Mouse (Mus musculus) cerebellum, postnatal 4 days (tissue): ENCODE data around the gene Epb42.
A peak's percentile ranks its signal among the peaks of the same experiment; 100 is the strongest.
"Not testable (repeated sequence)": the region's sequence is repeated elsewhere in the genome, so short reads cannot be mapped to it uniquely, and the experiment has no call there.

Source experiments
- DNase-seq, 2 experiments: peaks; one replicate each; pipeline ENCODE4 v3.0.0; 2022; ENCODE audit warnings: low spot score in 2 of 2, mixed read lengths in 1 of 2

Gene Epb42

DNA sequence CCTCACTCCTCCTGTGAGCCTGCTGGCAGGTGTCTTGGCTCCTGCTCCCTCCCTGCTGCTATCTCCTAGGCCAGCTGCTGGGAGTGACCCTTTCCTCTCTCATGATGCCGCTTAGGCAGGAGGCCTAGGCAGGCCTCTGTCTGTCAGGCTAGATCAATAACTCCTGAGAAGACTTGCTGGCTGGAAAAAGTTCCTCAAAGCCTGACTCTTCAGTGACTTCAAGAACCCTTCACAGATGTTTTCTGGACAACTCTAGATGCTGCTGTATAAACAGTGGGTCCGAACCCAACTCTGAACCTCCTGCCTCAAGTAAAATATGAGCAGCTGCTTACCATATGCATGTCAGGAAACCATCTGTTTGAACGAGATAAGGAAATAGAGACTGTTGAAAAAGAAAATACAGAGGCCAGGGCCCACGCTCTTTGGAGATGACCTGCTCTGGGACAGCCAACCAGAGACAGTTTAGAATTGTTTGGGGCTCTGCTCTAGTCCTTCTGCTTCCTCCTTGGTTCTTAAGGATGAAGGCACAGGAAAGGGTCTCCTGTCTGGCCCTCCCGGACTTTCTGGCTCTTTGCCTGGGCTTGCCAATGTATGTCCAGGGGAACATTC, at the start of gene Epb42:
TSS of gene Epb42 (minus strand) at position 340 of the 609 bp plus-strand sequence.
- DNase-seq, result no peak

DNA sequence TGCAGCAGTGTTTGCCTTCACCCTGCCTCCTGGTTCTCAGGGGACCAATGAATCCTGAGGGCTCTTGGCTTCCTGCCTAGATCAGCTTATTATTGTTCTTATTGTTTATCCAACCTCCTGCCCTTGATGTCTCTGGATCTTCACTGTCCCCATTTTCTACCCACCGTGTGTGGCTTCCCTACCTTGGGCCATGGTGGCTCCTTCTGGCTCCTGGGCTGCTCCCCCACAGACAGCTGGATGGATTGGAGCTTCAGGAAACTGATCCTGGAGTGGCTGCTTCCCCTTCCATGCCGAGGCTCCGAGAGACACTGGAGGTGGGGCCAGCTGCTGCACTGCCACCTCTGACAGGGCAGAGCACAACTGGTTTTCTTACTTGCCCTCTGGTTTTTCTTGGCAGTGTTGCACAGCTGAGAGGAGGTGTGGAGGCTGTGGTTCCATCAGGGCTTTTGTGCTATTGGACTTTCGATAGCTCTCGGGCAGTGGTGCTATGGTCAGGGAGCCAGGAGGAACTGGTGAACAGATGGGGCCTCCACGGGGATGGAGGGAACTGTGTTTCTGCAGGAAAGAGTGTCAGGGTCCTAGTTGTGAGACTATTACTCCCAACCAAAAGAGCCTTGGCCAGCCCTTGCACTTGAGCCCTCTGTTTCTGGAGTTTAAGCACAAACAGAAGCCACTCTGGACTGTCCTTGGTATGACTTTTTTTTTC, 48.8 kb upstream of the Epb42 start, which contains the start of gene Tgm5:
TSS of gene Tgm5 (minus strand) at position 362 of the 706 bp plus-strand sequence.
- no peak for DNase-seq

- DNase-seq, result no peak
Measured at GRCm38 (mm10) chr2:121082626-121083025, 45.8 kb upstream of the Epb42 start.

- no peak for DNase-seq
Measured at GRCm38 (mm10) chr2:121074747-121075146, 37.9 kb upstream of the Epb42 start.

DNA sequence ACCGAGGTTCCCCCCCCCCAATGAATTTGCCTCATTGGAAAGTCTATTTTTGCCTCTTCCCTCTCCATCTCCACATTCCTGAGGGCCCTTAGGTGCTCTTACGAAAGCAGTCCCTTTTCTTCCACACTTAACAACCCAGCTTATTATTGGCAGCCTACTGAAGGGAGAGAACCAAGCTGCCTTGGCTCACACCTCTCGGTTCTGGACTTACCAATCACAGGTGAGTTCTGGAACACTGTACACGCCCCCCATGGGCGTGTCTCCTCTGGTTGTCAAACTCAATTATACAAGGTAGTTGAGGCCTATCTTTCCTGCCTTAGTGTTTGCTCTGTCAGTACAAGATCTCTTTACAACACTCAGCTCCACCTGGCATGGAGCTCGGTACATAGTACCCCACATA, 35.0 kb upstream of the Epb42 start:
- DNase-seq, result no peak

GRCm38 (mm10) chr2:121069506-121069905, 32.6 kb upstream of the Epb42 start:
- DNase-seq, result no peak

DNA sequence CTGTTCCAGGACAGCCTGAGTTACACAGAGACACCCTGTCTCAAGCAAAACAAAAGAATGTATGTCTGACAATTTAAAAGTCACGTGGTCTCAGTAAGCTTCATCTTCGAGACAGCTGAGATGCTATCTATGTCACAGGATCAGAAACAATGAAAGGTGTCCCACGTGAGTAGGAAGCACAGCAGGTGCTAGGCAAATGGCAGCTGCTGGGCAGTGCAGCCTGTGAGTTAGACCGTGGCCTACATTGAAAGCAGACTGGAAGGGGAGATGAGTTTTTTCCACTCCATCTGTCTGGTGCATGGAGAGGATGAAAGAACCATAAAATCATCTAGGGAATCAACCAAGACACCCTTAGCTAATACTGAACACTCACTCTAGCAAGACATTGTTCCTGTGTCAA, 30.2 kb upstream of the Epb42 start:
- no peak for DNase-seq

GRCm38 (mm10) chr2:121061315-121061714, 24.4 kb upstream of the Epb42 start:
- no peak for DNase-seq

GRCm38 (mm10) chr2:121057997-121058396, 21.1 kb upstream of the Epb42 start:
- DNase-seq, result no peak

- no peak for DNase-seq
Measured at GRCm38 (mm10) chr2:121055915-121056314, 19.0 kb upstream of the Epb42 start.

GRCm38 (mm10) chr2:121054060-121054459, 17.2 kb upstream of the Epb42 start:
- no peak for DNase-seq

GRCm38 (mm10) chr2:121052176-121052575, 15.3 kb upstream of the Epb42 start:
- no peak for DNase-seq

GRCm38 (mm10) chr2:121045653-121046052, 8.8 kb upstream of the Epb42 start:
- no peak for DNase-seq

GRCm38 (mm10) chr2:121041098-121041497, 4.2 kb upstream of the Epb42 start:
- DNase-seq, result peak in 1 of 2 experiments; percentile 3

DNA sequence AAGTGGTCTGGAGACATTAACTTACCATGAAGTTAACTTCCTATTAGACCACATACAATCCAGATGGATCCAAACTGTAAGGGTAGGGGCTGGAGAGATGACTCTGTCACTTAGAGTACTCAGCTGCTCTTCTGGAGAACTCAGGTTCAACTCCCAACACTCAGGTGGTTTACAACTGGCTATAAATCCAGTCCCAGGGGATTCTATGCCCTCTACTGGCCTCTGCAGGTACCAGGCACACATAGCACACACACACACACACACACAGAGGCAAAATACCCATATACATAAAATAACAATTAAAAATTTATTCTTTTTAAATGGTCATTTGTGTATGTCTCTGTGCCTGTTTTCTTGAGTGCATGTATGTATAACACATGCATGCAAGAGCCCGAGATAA, 2.5 kb upstream of the Epb42 start:
- no peak for DNase-seq

GRCm38 (mm10) chr2:121038851-121039250, 2.0 kb upstream of the Epb42 start:
- DNase-seq, result not testable (repeated sequence)

- DNase-seq, result no peak
Measured at GRCm38 (mm10) chr2:121022918-121023317, 14.0 kb downstream of the Epb42 start.

- DNase-seq, result no peak
Measured at GRCm38 (mm10) chr2:121017151-121017550, 19.7 kb downstream of the Epb42 start.

- no peak for DNase-seq
Measured at GRCm38 (mm10) chr2:121016226-121016625, 20.6 kb downstream of the Epb42 start.

DNA sequence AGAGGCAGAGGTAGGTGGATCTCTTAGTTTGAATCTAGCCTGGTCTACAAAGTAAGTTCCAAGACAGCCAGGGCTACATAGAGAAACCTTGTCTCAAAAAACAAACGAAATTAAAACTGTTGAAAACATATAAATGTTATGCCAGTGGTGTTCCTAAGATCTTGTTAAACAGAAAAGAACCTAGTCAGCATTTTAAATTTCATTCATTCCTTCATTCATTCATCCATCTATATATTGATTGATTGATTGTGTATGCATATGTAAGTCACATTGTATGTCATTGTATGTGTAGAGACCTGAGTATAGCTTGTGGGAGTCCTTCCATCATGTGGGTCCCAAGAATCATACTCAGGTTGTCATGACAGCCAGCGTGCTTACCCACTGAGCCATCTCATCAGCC, 21.4 kb downstream of the Epb42 start:
- DNase-seq, result no peak

DNA sequence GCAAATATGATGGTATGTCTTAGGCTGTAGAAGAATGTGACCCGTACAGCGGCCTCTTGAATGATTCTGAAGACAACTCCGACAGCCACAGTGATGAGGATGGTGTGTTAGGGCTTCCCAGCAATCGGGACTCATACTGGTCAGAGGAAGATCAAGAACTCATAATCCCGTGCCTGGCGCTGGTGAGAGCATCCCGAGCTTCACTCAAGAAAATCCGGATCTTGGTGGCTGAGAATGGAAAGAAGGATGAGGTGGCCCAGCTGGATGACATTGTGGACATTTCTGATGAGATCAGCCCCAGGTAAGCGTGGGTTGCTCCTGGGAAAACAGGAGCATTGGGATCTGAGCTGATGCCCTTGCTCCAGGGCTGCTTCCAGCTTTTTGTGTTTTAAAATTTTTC, 24.2 kb downstream of the Epb42 start:
- no peak for DNase-seq

DNA sequence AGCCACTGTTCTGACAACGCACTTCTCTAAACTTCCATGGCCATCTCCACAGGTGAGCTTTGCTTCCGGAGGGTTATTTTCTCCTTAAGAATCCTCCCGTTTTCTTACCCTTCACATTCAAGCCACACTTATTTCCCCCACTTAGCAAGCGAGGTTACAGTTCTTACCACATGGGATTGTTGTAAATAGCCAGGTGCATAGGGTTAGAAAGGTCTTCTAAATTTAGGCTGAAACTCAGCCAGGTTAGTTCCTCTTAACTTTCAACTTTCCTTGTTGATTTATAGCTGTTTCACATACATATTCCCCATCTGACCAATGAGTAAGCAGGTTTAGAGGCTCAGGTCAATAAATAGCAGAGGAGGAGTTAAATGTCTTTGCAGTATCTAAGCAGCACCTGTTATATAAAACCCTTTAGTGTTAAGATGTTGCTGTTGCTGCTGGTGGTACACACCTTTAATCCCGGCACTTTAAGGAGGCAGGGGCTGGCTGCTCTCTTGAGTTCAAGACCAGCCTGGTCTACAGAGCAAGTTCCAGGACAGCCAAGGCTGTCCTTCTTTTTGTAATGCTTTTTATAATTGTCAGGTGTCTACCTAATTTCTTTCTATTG, 27.7 kb downstream of the Epb42 start:
- DNase-seq, result no peak

DNA sequence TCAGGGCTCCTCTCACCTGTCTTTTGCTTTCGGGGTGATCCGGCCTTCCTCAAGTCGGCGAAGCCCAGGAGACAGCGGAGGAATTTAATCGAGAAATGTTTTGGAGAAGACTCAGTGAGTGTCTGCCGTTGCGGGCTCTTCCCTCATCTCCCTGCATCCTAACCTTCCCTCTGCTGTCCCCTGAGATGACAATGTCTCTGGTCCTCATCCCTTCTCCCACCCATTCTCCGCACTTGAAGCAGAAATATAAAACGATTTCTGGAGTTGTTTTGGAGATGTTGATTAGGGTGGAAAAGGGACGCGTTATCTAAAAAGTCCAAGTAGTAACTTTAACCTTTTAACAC, 28.2 kb downstream of the Epb42 start:
- no peak for DNase-seq
